Mouse (Mus musculus) embryonic facial prominence, embryonic 13.5 days (tissue): Measurements from ENCODE around the gene Dnajc27. TPM values are rescaled to one million over a fixed set of nuclear protein-coding genes. Genes with fewer than 3 reads are reported as not detected.
A peak's percentile ranks its signal among the peaks of the same experiment; 100 is the strongest.

Experiments
- ATAC-seq: fragments of 200-750 bp; cut with Nextera tagmentation; 2 replicates; pipeline ENCODE4 v1.8.0; 2017; ENCODE audit warnings: low read depth; ENCODE audit not compliant: insufficient number of reproducible peaks, insufficient read depth, low FRiP score, low TSS enrichment
- H3K27ac ChIP-seq: fragments of 300-500 bp; sonication (generic); 2 replicates; pipeline ENCODE4 v1.5.1; 2015; ENCODE audit warnings: moderate library complexity, mild to moderate bottlenecking, inconsistent platforms
- H3K27me3 ChIP-seq: fragments of 300-500 bp; sonication (generic); 2 replicates; pipeline ENCODE4 v1.6.1; 2015; ENCODE audit warnings: mild to moderate bottlenecking, inconsistent platforms
- H3K36me3 ChIP-seq: fragments of 300-500 bp; sonication (generic); 2 replicates; pipeline ENCODE4 v1.6.1; 2015; ENCODE audit warnings: mild to moderate bottlenecking, inconsistent platforms
- H3K4me1 ChIP-seq: fragments of 300-500 bp; sonication (generic); 2 replicates; pipeline ENCODE4 v1.6.1; 2015; ENCODE audit warnings: inconsistent platforms
- H3K4me2 ChIP-seq: fragments of 300-500 bp; sonication (generic); 2 replicates; pipeline ENCODE4 v1.6.1; 2015; ENCODE audit warnings: moderate library complexity, mild to moderate bottlenecking, inconsistent platforms
- H3K4me3 ChIP-seq: fragments of 300-500 bp; sonication (generic); 2 replicates; pipeline ENCODE4 v1.5.1; 2015; ENCODE audit warnings: mild to moderate bottlenecking, inconsistent platforms
- H3K9ac ChIP-seq: fragments of 300-500 bp; sonication (generic); 2 replicates; pipeline ENCODE4 v1.6.1; 2015; ENCODE audit warnings: mild to moderate bottlenecking, inconsistent platforms
- H3K9me3 ChIP-seq: fragments of 300-500 bp; sonication (generic); 2 replicates; pipeline ENCODE4 v1.6.1; 2016; ENCODE audit warnings: inconsistent platforms
- WGBS: fragments of 180-500 bp; shearing (Covaris S2); methylation state at CpG from one replicate; pipeline ENCODE4 v1.1.7; 2015; ENCODE audit warnings: mixed read lengths; 5-methylcytosine and 5-hydroxymethylcytosine counted together
- polyA plus RNA-seq: library from polyadenylated mRNA; unstranded; fragments of >200 nt; fragmentation: Nextera tagmentation; extraction: Ambion mirVana; gene quantifications from 2 replicates; pipeline ENCODE4 v1.2.1, GENCODE M21; 2015

Gene Dnajc27
- polyA plus RNA-seq, 1 experiment from 2014 or later: 10.6 TPM

GRCm38 (mm10) chr12:4058321-4058720 is 24.1 kb upstream of the Dnajc27 start:
- Histone ChIP-seq H3K9ac (no peak overlapping the region), H3K27ac (no peak overlapping the region), H3K36me3 (no peaks in the 10 kb centered on the region), H3K27me3 (no peaks in the 10 kb centered on the region), H3K9me3 (no peaks in the 10 kb centered on the region), H3K4me1 (no peaks in the 10 kb centered on the region), H3K4me3 (no peak overlapping the region), H3K4me2 (no peak overlapping the region)
- ATAC-seq: no peak
- WGBS: 61% methylated on average over 9 of the region's 9 CpGs

GRCm38 (mm10) chr12:4059683-4060082 is 22.7 kb upstream of the Dnajc27 start:
- Histone ChIP-seq H3K36me3 (no peaks in the 10 kb centered on the region), H3K4me2 (no peak overlapping the region), H3K27ac (no peak overlapping the region), H3K27me3 (no peaks in the 10 kb centered on the region), H3K9me3 (no peaks in the 10 kb centered on the region), H3K9ac (no peak overlapping the region), H3K4me1 (no peaks in the 10 kb centered on the region), H3K4me3 (no peak overlapping the region)
- no peak for ATAC-seq
- WGBS: 77% methylated on average over 4 of the region's 4 CpGs

GRCm38 (mm10) chr12:4065498-4065897 is 16.9 kb upstream of the Dnajc27 start:
- H3K4me2 ChIP-seq: no peak overlapping the region
- no peak overlapping the region for H3K27ac ChIP-seq
- H3K9me3 ChIP-seq: no peaks in the 10 kb centered on the region
- no peak overlapping the region for H3K4me3 ChIP-seq
- no peaks in the 10 kb centered on the region for H3K36me3 ChIP-seq
- WGBS: 94% methylated on average over 2 of the region's 2 CpGs
- ATAC-seq: no peak
- H3K4me1 ChIP-seq: no peaks in the 10 kb centered on the region
- no peaks in the 10 kb centered on the region for H3K27me3 ChIP-seq
- no peak overlapping the region for H3K9ac ChIP-seq

GRCm38 (mm10) chr12:4065944-4066343 is 16.4 kb upstream of the Dnajc27 start:
- ATAC-seq: no peak
- Histone ChIP-seq H3K9me3 (no peaks in the 10 kb centered on the region), H3K36me3 (no peaks in the 10 kb centered on the region), H3K9ac (no peak overlapping the region), H3K4me3 (no peak overlapping the region), H3K4me2 (no peak overlapping the region), H3K27me3 (no peaks in the 10 kb centered on the region), H3K27ac (no peak overlapping the region), H3K4me1 (no peaks in the 10 kb centered on the region)
- WGBS: 76% methylated on average over 8 of the region's 8 CpGs

- no peak overlapping the region for H3K27ac ChIP-seq
- H3K9ac ChIP-seq: no peak overlapping the region
- H3K4me3 ChIP-seq: no peak overlapping the region
- no peaks in the 10 kb centered on the region for H3K27me3 ChIP-seq
- no peak overlapping the region for H3K4me2 ChIP-seq
- ATAC-seq: no peak
- no peaks in the 10 kb centered on the region for H3K36me3 ChIP-seq
- 53% methylated on average over 6 of the region's 6 CpGs for WGBS
- no peaks in the 10 kb centered on the region for H3K4me1 ChIP-seq
- no peaks in the 10 kb centered on the region for H3K9me3 ChIP-seq
Measured at GRCm38 (mm10) chr12:4066681-4067459, 15.5 kb upstream of the Dnajc27 start.

- Histone ChIP-seq H3K27me3 (no peaks in the 10 kb centered on the region), H3K27ac (no peak overlapping the region), H3K9ac (no peak overlapping the region), H3K4me1 (no peaks in the 10 kb centered on the region), H3K36me3 (no peaks in the 10 kb centered on the region), H3K4me2 (no peak overlapping the region), H3K4me3 (no peak overlapping the region), H3K9me3 (no peaks in the 10 kb centered on the region)
- ATAC-seq: no peak
- WGBS: 81% methylated on average over 4 of the region's 4 CpGs
Measured at GRCm38 (mm10) chr12:4068551-4068950, 13.8 kb upstream of the Dnajc27 start.

GRCm38 (mm10) chr12:4071671-4072070 is 10.7 kb upstream of the Dnajc27 start:
- WGBS: 66% methylated on average over 9 of the region's 9 CpGs
- no peak overlapping the region for H3K4me3 ChIP-seq
- no peak for ATAC-seq
- H3K9ac ChIP-seq: no peak overlapping the region
- H3K27ac ChIP-seq: no peak overlapping the region
- no peaks in the 10 kb centered on the region for H3K9me3 ChIP-seq
- H3K27me3 ChIP-seq: no peaks in the 10 kb centered on the region
- H3K4me2 ChIP-seq: no peak overlapping the region
- no peaks in the 10 kb centered on the region for H3K36me3 ChIP-seq
- no peaks in the 10 kb centered on the region for H3K4me1 ChIP-seq

- Histone ChIP-seq H3K4me1 (no peaks in the 10 kb centered on the region), H3K27ac (no peak overlapping the region), H3K9me3 (no peaks in the 10 kb centered on the region), H3K27me3 (no peaks in the 10 kb centered on the region), H3K36me3 (no peaks in the 10 kb centered on the region), H3K9ac (no peak overlapping the region), H3K4me3 (no peak overlapping the region), H3K4me2 (no peak overlapping the region)
- 66% methylated on average over 8 of the region's 8 CpGs for WGBS
- ATAC-seq: no peak
Measured at GRCm38 (mm10) chr12:4075407-4075806, 7.0 kb upstream of the Dnajc27 start.

- Histone ChIP-seq H3K9ac (no peak overlapping the region), H3K4me1 (no peaks in the 10 kb centered on the region), H3K27ac (no peak overlapping the region), H3K4me2 (no peak overlapping the region), H3K9me3 (no peaks in the 10 kb centered on the region), H3K27me3 (no peaks in the 10 kb centered on the region), H3K36me3 (no peaks in the 10 kb centered on the region), H3K4me3 (no peak overlapping the region)
- no peak for ATAC-seq
Measured at GRCm38 (mm10) chr12:4076383-4076782, 6.0 kb upstream of the Dnajc27 start.

- Histone ChIP-seq H3K9ac (no peak overlapping the region), H3K4me1 (peaks cover 4% of the 10 kb centered on the region; the same call in 1 of the 2 replicates), H3K36me3 (no peaks in the 10 kb centered on the region), H3K27me3 (no peaks in the 10 kb centered on the region), H3K27ac (no peak overlapping the region), H3K9me3 (no peaks in the 10 kb centered on the region), H3K4me2 (no peak overlapping the region), H3K4me3 (no peak overlapping the region)
- 55% methylated on average over 1 of the region's 1 CpGs for WGBS
- ATAC-seq: no peak
Measured at GRCm38 (mm10) chr12:4078069-4078468, 4.3 kb upstream of the Dnajc27 start.

GRCm38 (mm10) chr12:4080311-4080710 is 2.1 kb upstream of the Dnajc27 start:
- Histone ChIP-seq H3K4me2 (no peak overlapping the region), H3K4me1 (peaks cover 11% of the 10 kb centered on the region; the same call in 1 of the 2 replicates), H3K9ac (no peak overlapping the region), H3K36me3 (no peaks in the 10 kb centered on the region), H3K4me3 (no peak overlapping the region), H3K27me3 (no peaks in the 10 kb centered on the region), H3K27ac (no peak overlapping the region), H3K9me3 (no peaks in the 10 kb centered on the region)
- no peak for ATAC-seq
- WGBS: 2% methylated on average over 2 of the region's 2 CpGs

GRCm38 (mm10) chr12:4083441-4083840 is 1.1 kb downstream of the Dnajc27 start:
- ATAC-seq: no peak
- WGBS: 65% methylated on average over 8 of the region's 8 CpGs
- Histone ChIP-seq H3K4me1 (peaks cover 11% of the 10 kb centered on the region; the same call in 1 of the 2 replicates), H3K27ac (no peak overlapping the region), H3K4me2 (peak overlapping the region; percentile 67), H3K36me3 (peaks cover 23% of the 10 kb centered on the region), H3K4me3 (peak overlapping the region; percentile 59), H3K9ac (no peak overlapping the region), H3K9me3 (no peaks in the 10 kb centered on the region), H3K27me3 (no peaks in the 10 kb centered on the region)
